Mouse (Mus musculus) midbrain, embryonic 16.5 days (tissue): ENCODE measurements around the gene Me3. TPM values are rescaled to one million over a fixed set of nuclear protein-coding genes. Genes with fewer than 3 reads are reported as not detected.

Source experiments
- ATAC-seq: fragments of 200-750 bp; cut with Nextera tagmentation; 2 replicates; pipeline ENCODE4 v1.8.0; 2017; ENCODE audit warnings: moderate TSS enrichment
- H3K27ac ChIP-seq: fragments of 300-500 bp; sonication (generic); 2 replicates; pipeline ENCODE4 v1.5.1; 2014; ENCODE audit warnings: mild to moderate bottlenecking, low read length, mixed read lengths
- H3K27me3 ChIP-seq: fragments of 300-500 bp; sonication (generic); 2 replicates; pipeline ENCODE4 v1.6.1; 2014; ENCODE audit warnings: low read depth, low read length, mixed read lengths; ENCODE audit not compliant: control insufficient read depth, insufficient read depth
- H3K36me3 ChIP-seq: fragments of 300-500 bp; sonication (generic); 2 replicates; pipeline ENCODE4 v1.6.1; 2014; ENCODE audit warnings: mild to moderate bottlenecking, low read length, moderate library complexity, mixed read lengths; ENCODE audit not compliant: control insufficient read depth, insufficient read depth
- H3K4me1 ChIP-seq: fragments of 300-500 bp; sonication (generic); 2 replicates; pipeline ENCODE4 v1.6.1; 2014; ENCODE audit warnings: mild to moderate bottlenecking, low read length, mixed read lengths; ENCODE audit not compliant: control insufficient read depth, insufficient read depth
- H3K4me2 ChIP-seq: fragments of 300-500 bp; sonication (generic); 2 replicates; pipeline ENCODE4 v1.6.1; 2014; ENCODE audit warnings: mild to moderate bottlenecking, low read length, mixed read lengths
- H3K4me3 ChIP-seq: fragments of 300-500 bp; sonication (generic); 2 replicates; pipeline ENCODE4 v1.5.1; 2014; ENCODE audit warnings: low read depth, mild to moderate bottlenecking, low read length, moderate library complexity, mixed read lengths
- H3K9ac ChIP-seq: fragments of 300-500 bp; sonication (generic); 2 replicates; pipeline ENCODE4 v1.6.1; 2014; ENCODE audit warnings: low read depth, low read length, mixed read lengths
- H3K9me3 ChIP-seq: fragments of 300-500 bp; sonication (generic); replicated peaks from 2 replicates; pipeline ENCODE4 v1.6.1; 2014; ENCODE audit warnings: mild to moderate bottlenecking, low read length, mixed read lengths; ENCODE audit not compliant: control insufficient read depth, poor library complexity, severe bottlenecking
- WGBS: fragments of 180-500 bp; shearing (Covaris S2); extraction: QIAGEN DNeasy Blood & Tissue Kit; methylation state at CpG from one replicate; pipeline ENCODE4 v1.1.7; 2014; 5-methylcytosine and 5-hydroxymethylcytosine counted together
- polyA plus RNA-seq: library from polyadenylated mRNA; unstranded; fragments of >200 nt; fragmentation: Nextera tagmentation; extraction: Ambion mirVana; gene quantifications from 2 replicates; pipeline ENCODE4 v1.2.1, GENCODE M21; 2015

The Me3 gene
- polyA plus RNA-seq, 1 experiment from 2014 or later, result 13.8 TPM

GRCm38 (mm10) chr7:89773926-89774325 lies 141.7 kb downstream of the Me3 start:
- H3K9ac ChIP-seq, result no peak overlapping the region
- no peaks in the 10 kb centered on the region; the same call in 1 of the 2 replicates for H3K9me3 ChIP-seq
- no peak overlapping the region for H3K27ac ChIP-seq
- no peaks in the 10 kb centered on the region for H3K27me3 ChIP-seq
- WGBS, result 21% methylated on average over 2 of the region's 2 CpGs
- H3K4me1 ChIP-seq, result no peaks in the 10 kb centered on the region
- ATAC-seq, result no peak
- H3K4me2 ChIP-seq, result no peak overlapping the region
- no peak overlapping the region for H3K4me3 ChIP-seq
- no peaks in the 10 kb centered on the region for H3K36me3 ChIP-seq

GRCm38 (mm10) chr7:89775848-89776247 lies 143.7 kb downstream of the Me3 start:
- no peak overlapping the region for H3K4me2 ChIP-seq
- no peaks in the 10 kb centered on the region for H3K4me1 ChIP-seq
- ATAC-seq, result peak; percentile 94
- H3K27me3 ChIP-seq, result no peaks in the 10 kb centered on the region
- H3K36me3 ChIP-seq, result no peaks in the 10 kb centered on the region
- WGBS, result 92% methylated on average over 2 of the region's 2 CpGs
- no peak overlapping the region for H3K9ac ChIP-seq
- no peak overlapping the region for H3K27ac ChIP-seq
- no peaks in the 10 kb centered on the region; the same call in 1 of the 2 replicates for H3K9me3 ChIP-seq
- H3K4me3 ChIP-seq, result no peak overlapping the region

GRCm38 (mm10) chr7:89781391-89781790 lies 149.2 kb downstream of the Me3 start:
- no peak overlapping the region for H3K4me2 ChIP-seq
- no peak overlapping the region for H3K4me3 ChIP-seq
- ATAC-seq, result no peak
- H3K27ac ChIP-seq, result no peak overlapping the region
- 67% methylated on average over 1 of the region's 1 CpGs for WGBS
- no peaks in the 10 kb centered on the region for H3K4me1 ChIP-seq
- H3K27me3 ChIP-seq, result no peaks in the 10 kb centered on the region
- no peaks in the 10 kb centered on the region for H3K36me3 ChIP-seq
- no peaks in the 10 kb centered on the region; the same call in 1 of the 2 replicates for H3K9me3 ChIP-seq
- no peak overlapping the region for H3K9ac ChIP-seq

GRCm38 (mm10) chr7:89787735-89788134 lies 155.5 kb downstream of the Me3 start:
- H3K9me3 ChIP-seq, result no peaks in the 10 kb centered on the region
- no peaks in the 10 kb centered on the region for H3K27me3 ChIP-seq
- no peak overlapping the region for H3K27ac ChIP-seq
- no peaks in the 10 kb centered on the region for H3K36me3 ChIP-seq
- no peak overlapping the region for H3K9ac ChIP-seq
- ATAC-seq, result no peak
- WGBS, result 81% methylated on average over 7 of the region's 7 CpGs
- no peak overlapping the region for H3K4me3 ChIP-seq
- no peak overlapping the region for H3K4me2 ChIP-seq
- no peaks in the 10 kb centered on the region for H3K4me1 ChIP-seq

GRCm38 (mm10) chr7:89792576-89792975 lies 160.4 kb downstream of the Me3 start:
- Histone ChIP-seq H3K36me3 (no peaks in the 10 kb centered on the region), H3K4me1 (peaks cover 2% of the 10 kb centered on the region; the same call in 1 of the 2 replicates), H3K9ac (no peak overlapping the region), H3K27ac (no peak overlapping the region), H3K27me3 (no peaks in the 10 kb centered on the region), H3K4me2 (no peak overlapping the region), H3K4me3 (no peak overlapping the region), H3K9me3 (no peaks in the 10 kb centered on the region)
- 81% methylated on average over 1 of the region's 1 CpGs for WGBS
- ATAC-seq, result no peak

- 71% methylated on average over 3 of the region's 3 CpGs for WGBS
- Histone ChIP-seq H3K4me2 (no peak overlapping the region), H3K4me3 (no peak overlapping the region), H3K9me3 (no peaks in the 10 kb centered on the region), H3K9ac (no peak overlapping the region), H3K36me3 (no peaks in the 10 kb centered on the region), H3K27me3 (no peaks in the 10 kb centered on the region), H3K4me1 (peaks cover 2% of the 10 kb centered on the region; the same call in 1 of the 2 replicates), H3K27ac (no peak overlapping the region)
- ATAC-seq, result no peak
Measured at GRCm38 (mm10) chr7:89795366-89795765, 163.2 kb downstream of the Me3 start.

- 20% methylated on average over 6 of the region's 6 CpGs for WGBS
- Histone ChIP-seq H3K4me3 (no peak overlapping the region), H3K4me2 (no peak overlapping the region), H3K9ac (no peak overlapping the region), H3K4me1 (peaks cover 2% of the 10 kb centered on the region; the same call in 1 of the 2 replicates), H3K36me3 (no peaks in the 10 kb centered on the region), H3K9me3 (no peaks in the 10 kb centered on the region), H3K27ac (no peak overlapping the region), H3K27me3 (no peaks in the 10 kb centered on the region)
- ATAC-seq, result peak; percentile 70; the same call in 1 of the 2 replicates
Measured at GRCm38 (mm10) chr7:89796351-89796801, 164.2 kb downstream of the Me3 start.

GRCm38 (mm10) chr7:89798358-89799020 lies 166.3 kb downstream of the Me3 start:
- no peak for ATAC-seq
- H3K9me3 ChIP-seq, result no peaks in the 10 kb centered on the region
- H3K4me3 ChIP-seq, result no peak overlapping the region
- no peak overlapping the region for H3K9ac ChIP-seq
- WGBS, result 71% methylated on average over 8 of the region's 8 CpGs
- H3K27me3 ChIP-seq, result no peaks in the 10 kb centered on the region
- no peak overlapping the region for H3K27ac ChIP-seq
- no peak overlapping the region for H3K4me2 ChIP-seq
- peaks cover 2% of the 10 kb centered on the region; the same call in 1 of the 2 replicates for H3K4me1 ChIP-seq
- H3K36me3 ChIP-seq, result no peaks in the 10 kb centered on the region

GRCm38 (mm10) chr7:89802447-89802846 lies 170.3 kb downstream of the Me3 start:
- no peak for ATAC-seq
- Histone ChIP-seq H3K9ac (no peak overlapping the region), H3K36me3 (no peaks in the 10 kb centered on the region), H3K4me2 (no peak overlapping the region), H3K27ac (no peak overlapping the region), H3K27me3 (no peaks in the 10 kb centered on the region), H3K4me3 (no peak overlapping the region), H3K9me3 (no peaks in the 10 kb centered on the region), H3K4me1 (no peaks in the 10 kb centered on the region)
- WGBS, result 80% methylated on average over 3 of the region's 3 CpGs
